Mouse (Mus musculus) ES-E14 (cell line): ENCODE data around the gene Phf21b. TPM values are rescaled to one million over a fixed set of nuclear protein-coding genes. Genes with fewer than 3 reads are reported as not detected.

Experiments used
- DNase-seq: peaks from one replicate; pipeline ENCODE4 v3.0.0-alpha.2; 2013; ENCODE audit warnings: low read depth, low spot score
- H3K27ac ChIP-seq: 2 replicates; pipeline ENCODE4 v1.5.1; 2012; ENCODE audit warnings: low read depth, mild to moderate bottlenecking, low read length, moderate library complexity, mixed read lengths; ENCODE audit not compliant: poor library complexity, insufficient read depth, severe bottlenecking
- H3K36me3 ChIP-seq: 2 replicates; pipeline ENCODE4 v1.6.1; 2012; ENCODE audit warnings: mild to moderate bottlenecking, low read length, moderate library complexity, mixed read lengths; ENCODE audit not compliant: control insufficient read depth, poor library complexity, insufficient read depth, severe bottlenecking
- H3K4me1 ChIP-seq, 2 experiments: fragments of 150-350 bp in 1 of 2; sonication (generic) in 1 of 2; 2 replicates each; pipeline ENCODE4 v1.6.1; 2012; ENCODE audit warnings: low read length in 2 of 2, mild to moderate bottlenecking in 1 of 2, mixed read lengths in 1 of 2; ENCODE audit not compliant: control insufficient read depth in 2 of 2, insufficient read depth in 2 of 2, poor library complexity in 1 of 2
- H3K4me3 ChIP-seq, 2 experiments: fragments of 150-350 bp in 1 of 2; sonication (generic) in 1 of 2; 2 replicates each; pipeline ENCODE4 v1.5.1; 2012; ENCODE audit warnings: low read length in 2 of 2, low read depth in 1 of 2, mild to moderate bottlenecking in 1 of 2, mixed read lengths in 1 of 2; ENCODE audit not compliant: insufficient read depth in 1 of 2, poor library complexity in 1 of 2, severe bottlenecking in 1 of 2
- H3K9ac ChIP-seq: 2 replicates; pipeline ENCODE4 v1.6.1; 2012; ENCODE audit warnings: low read depth, mild to moderate bottlenecking, low read length, mixed read lengths; ENCODE audit not compliant: poor library complexity, insufficient read depth, severe bottlenecking
- H3K9me3 ChIP-seq: fragments of 150-350 bp; sonication (generic); 2 replicates; pipeline ENCODE4 v1.6.1; 2012; ENCODE audit warnings: low read depth, mild to moderate bottlenecking, low read length; ENCODE audit not compliant: control insufficient read depth, insufficient read depth
- CHD2 ChIP-seq: IDR thresholded peaks from 2 replicates; pipeline ENCODE4 v1.6.1; 2014; ENCODE audit warnings: mild to moderate bottlenecking, low read depth, low read length, inconsistent platforms
- HCFC1 ChIP-seq: IDR thresholded peaks from 2 replicates; pipeline ENCODE4 v1.6.1; 2012; ENCODE audit warnings: low read length, inconsistent platforms, borderline replicate concordance; ENCODE audit not compliant: insufficient read depth
- MAFK ChIP-seq: IDR thresholded peaks from 2 replicates; pipeline ENCODE4 v1.6.1; 2014; ENCODE audit warnings: mild to moderate bottlenecking, low read depth, low read length, inconsistent platforms; ENCODE audit not compliant: insufficient read depth
- ZC3H11A ChIP-seq: IDR thresholded peaks from 2 replicates; pipeline ENCODE4 v1.6.1; 2012; ENCODE audit warnings: low read depth, mild to moderate bottlenecking, inconsistent platforms, low read length, borderline replicate concordance
- ZNF384 ChIP-seq: IDR thresholded peaks from 2 replicates; pipeline ENCODE4 v1.6.1; 2012; ENCODE audit warnings: low read depth, low read length, inconsistent platforms
- in situ Hi-C, 2 experiments: fragments of 600-800 bp; cut with MboI; formaldehyde crosslinking; loops; one replicate each; pipeline ENCODE4 v1.15.1; 2025; ENCODE audit warnings: low sequenced_read_pairs in 2 of 2, inconsistent platforms in 1 of 2; ENCODE audit not compliant: unreplicated experiment in 2 of 2
- total RNA-seq: library from RNA; depleted of rRNA; stranded (reverse); fragments of 300-350 nt; gene quantifications from 2 replicates; pipeline ENCODE4 v1.2.3, GENCODE M21; 2012

Gene Phf21b
- total RNA-seq, 1 experiment = 7.5 TPM

DNA sequence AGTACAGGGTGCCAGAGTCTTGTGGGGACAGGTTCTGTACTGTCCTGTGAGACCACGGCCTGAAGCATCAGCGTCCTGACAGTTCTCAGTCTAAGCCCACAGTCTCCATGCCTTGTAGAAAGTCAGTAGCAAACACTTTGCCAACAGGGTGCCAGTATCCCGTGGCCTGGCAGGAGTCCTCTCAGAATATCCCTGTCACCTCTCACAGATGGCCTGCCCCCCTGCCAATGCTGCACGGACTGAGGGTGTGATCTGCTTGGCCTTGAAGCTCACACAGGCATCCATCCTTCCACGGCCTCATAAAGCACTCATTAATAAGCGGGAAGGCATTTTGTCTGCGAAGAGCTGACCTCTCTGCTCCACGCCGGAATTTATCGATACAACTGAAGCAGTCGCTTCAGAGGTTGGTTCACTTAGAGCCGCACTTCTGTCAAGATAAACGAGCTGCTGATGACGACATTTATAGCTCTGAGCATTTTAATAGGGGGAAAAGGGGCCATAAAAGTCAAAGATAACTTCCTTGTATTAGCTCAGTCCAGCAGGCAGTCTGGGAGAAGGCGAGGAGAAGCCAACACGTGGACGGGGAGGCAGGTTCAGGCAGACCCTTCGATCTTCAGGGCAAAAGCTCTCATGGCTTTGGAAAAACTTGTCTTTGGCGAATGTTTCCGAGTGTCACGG is 46.4 kb downstream of the Phf21b start:
- in situ Hi-C loops = no loop called here
- Histone ChIP-seq H3K9ac (no peak overlapping the region), H3K4me3 (no peak overlapping the region), H3K27ac (no peak overlapping the region), H3K4me1 (peaks cover 0 to 6% of the 10 kb centered on the region in 2 experiments; a peak in 1 of 4 replicates), H3K36me3 (peaks cover 10% of the 10 kb centered on the region; the same call in 1 of the 2 replicates), H3K9me3 (no peaks in the 10 kb centered on the region)
- no peak for TF ChIP-seq ZC3H11A
- no peak for TF ChIP-seq MAFK
- TF ChIP-seq ZNF384 = no peak
- TF ChIP-seq HCFC1 = no peak
- TF ChIP-seq CHD2 = no peak
- DNase-seq = no peak

DNA sequence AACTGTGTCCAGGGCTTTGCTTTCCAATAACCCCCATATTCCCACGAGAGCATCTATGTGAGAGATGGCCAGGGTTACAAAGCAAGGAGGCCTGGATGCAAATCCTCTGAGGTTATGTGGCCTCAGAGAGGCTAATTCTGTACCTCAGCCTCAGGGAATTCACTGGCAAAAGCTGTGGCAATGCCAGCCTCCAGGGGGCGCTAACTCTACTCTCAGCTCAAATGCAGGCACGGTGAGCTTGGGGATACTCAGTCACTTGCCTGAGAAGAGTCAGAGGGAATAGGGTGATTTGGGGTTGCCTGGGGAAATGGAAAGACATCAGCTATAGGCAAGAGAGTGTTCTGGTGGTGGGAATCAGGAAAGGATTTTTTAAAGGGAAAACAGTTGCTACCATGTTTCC is 52.2 kb downstream of the Phf21b start:
- Histone ChIP-seq H3K27ac (no peak overlapping the region), H3K4me1 (no peaks in the 10 kb centered on the region), H3K4me3 (no peak overlapping the region), H3K9me3 (no peaks in the 10 kb centered on the region), H3K9ac (no peak overlapping the region), H3K36me3 (peaks cover 24% of the 10 kb centered on the region; the same call in 1 of the 2 replicates)
- TF ChIP-seq MAFK (no peak), ZNF384 (no peak), CHD2 (no peak)
- in situ Hi-C loops = no loop called here
- DNase-seq = peak; percentile 24

DNA sequence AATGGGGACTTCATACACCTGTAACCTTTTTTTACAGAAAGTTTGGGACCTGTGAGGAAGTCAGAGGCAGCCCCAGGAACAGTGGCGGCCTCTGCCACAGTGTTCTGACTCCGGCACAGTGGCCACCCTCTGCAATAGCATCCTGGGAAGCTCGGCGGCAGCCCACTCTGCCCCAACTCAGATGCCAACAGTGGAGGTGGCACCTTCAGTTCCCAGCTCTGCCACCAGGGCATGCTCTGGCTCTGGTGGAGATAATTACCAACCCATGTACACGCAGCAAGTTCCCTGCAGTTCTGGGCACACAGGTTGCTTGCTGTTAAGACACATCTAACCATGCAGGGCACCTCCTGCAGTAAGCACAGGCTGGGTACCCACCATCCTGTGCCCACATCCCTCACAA is 55.7 kb downstream of the Phf21b start:
- Histone ChIP-seq H3K27ac (no peak overlapping the region), H3K9ac (no peak overlapping the region), H3K36me3 (peaks cover 31% of the 10 kb centered on the region; the same call in 1 of the 2 replicates), H3K9me3 (no peaks in the 10 kb centered on the region), H3K4me1 (no peaks in the 10 kb centered on the region), H3K4me3 (no peak overlapping the region)
- DNase-seq = no peak
- TF ChIP-seq ZNF384 (no peak), ZC3H11A (no peak), MAFK (no peak), HCFC1 (no peak), CHD2 (no peak)
- in situ Hi-C loops = no loop called here

DNA sequence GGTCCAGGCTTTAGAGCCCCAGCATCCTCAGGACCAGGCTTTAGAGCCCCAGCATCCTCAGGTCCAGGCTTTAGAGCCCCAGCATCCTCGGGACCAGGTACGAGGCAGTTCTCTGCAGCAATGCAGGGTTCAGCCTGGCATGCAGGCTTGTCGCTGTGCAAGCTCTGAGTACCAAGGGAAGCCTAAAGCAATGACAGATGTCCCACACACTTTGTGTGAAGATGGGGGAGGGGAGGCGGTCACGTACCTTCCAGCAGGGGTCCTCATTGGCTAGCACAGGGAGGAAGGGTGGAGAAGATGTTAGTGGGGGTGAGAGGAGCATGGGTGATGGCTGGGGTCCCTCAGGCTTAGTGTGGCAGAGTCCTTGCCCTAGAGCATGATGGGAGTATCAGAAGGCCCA is 62.2 kb downstream of the Phf21b start:
- no peak for TF ChIP-seq HCFC1
- no peak for TF ChIP-seq ZNF384
- TF ChIP-seq MAFK = no peak
- no peak for TF ChIP-seq ZC3H11A
- TF ChIP-seq CHD2 = no peak
- in situ Hi-C loops = no loop called here
- no peak overlapping the region for H3K4me3 ChIP-seq
- H3K9ac ChIP-seq = no peak overlapping the region
- peaks cover 26% of the 10 kb centered on the region; the same call in 1 of the 2 replicates for H3K36me3 ChIP-seq
- no peaks in the 10 kb centered on the region for H3K9me3 ChIP-seq
- H3K27ac ChIP-seq = peak overlapping the region; percentile 41; the same call in 1 of the 2 replicates
- H3K4me1 ChIP-seq = no peaks in the 10 kb centered on the region
- no peak for DNase-seq

DNA sequence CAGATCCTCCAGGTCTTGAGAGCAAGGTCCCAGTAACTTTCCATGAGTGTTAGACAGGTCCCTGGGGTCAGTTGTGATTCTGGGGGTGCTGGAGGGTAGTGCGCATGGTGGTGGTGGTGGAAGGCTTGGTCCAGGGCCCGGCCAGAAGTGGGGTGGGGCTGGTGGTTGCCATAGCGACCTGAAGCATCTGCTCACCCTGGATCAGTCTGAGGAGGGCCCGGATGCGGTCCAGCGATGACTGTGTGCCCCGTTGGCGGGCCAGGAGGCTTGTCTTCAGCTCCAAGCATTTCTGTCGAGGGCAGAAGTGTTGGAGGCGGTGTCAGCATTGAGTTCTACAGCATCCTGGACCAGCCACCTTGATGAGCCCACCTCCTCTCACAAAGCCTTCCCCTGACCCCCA is 68.7 kb downstream of the Phf21b start:
- TF ChIP-seq HCFC1 = no peak
- TF ChIP-seq ZNF384 = no peak
- TF ChIP-seq ZC3H11A = no peak
- no peak for TF ChIP-seq MAFK
- TF ChIP-seq CHD2 = no peak
- no peak for DNase-seq
- H3K4me3 ChIP-seq = no peak overlapping the region
- no peak overlapping the region for H3K27ac ChIP-seq
- H3K9me3 ChIP-seq = no peaks in the 10 kb centered on the region
- no peak overlapping the region for H3K9ac ChIP-seq
- peaks cover 0 to 7% of the 10 kb centered on the region in 2 experiments; a peak in 1 of 4 replicates for H3K4me1 ChIP-seq
- H3K36me3 ChIP-seq = peaks cover 4% of the 10 kb centered on the region; the same call in 1 of the 2 replicates
- in situ Hi-C loops = no loop called here
